Mouse (Mus musculus) cerebellum, adult 2 months (tissue): Measurements from ENCODE around the gene Egfl8.

Experiments
- CTCF ChIP-seq: fragments of 200-500 bp; IDR thresholded peaks from 2 replicates; pipeline ENCODE4 v1.5.1; 2011; ENCODE audit warnings: low read depth, mild to moderate bottlenecking, control low read depth, low read length, moderate library complexity, borderline replicate concordance; ENCODE audit not compliant: insufficient read depth
- POLR2A ChIP-seq: fragments of 200-500 bp; IDR thresholded peaks from 2 replicates; pipeline ENCODE4 v1.6.1; 2011; ENCODE audit warnings: low read length, control low read depth, borderline replicate concordance; ENCODE audit not compliant: insufficient read depth

- TF ChIP-seq CTCF (no peak), POLR2A (no peak)
These were observed 48.7 kb upstream of the Egfl8 start for GRCm38 (mm10) chr17:34664472-34664871.
